Comparison of ENCODE assay signal across 8 mouse cellular contexts in the genomic region with DNA sequence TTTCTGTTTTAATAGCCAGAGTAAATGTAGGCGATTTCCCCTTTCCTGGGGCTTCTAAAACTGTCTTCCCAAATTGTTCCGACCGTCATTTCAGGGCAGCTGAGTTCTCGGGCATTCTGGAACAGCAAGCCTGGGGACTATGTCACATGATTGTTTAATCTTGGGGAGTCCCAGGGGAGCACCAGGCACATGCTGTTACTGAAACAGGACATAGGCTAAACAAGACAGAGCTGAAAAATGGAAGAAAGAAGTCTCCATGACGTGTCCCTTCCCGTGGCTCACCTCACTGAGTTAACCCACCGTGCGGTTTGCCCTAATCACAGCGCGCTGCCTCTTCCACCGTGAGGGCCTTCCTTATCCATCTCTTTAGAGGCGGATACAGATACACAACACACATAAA.
DNase-seq lines count a peak whose midpoint lies in the region; ATAC-seq lines count a peak whose summit lies in the region.

No protein-coding gene starts in this region.

- H3K4me3 ChIP-seq in lung, embryonic 16.5 days (ENCODE audit: low read length), result peak overlapping the region; percentile 31
- peak overlapping the region; percentile 35 for H3K4me3 ChIP-seq in limb, embryonic 13.5 days
- H3K4me3 ChIP-seq in stomach, embryonic 16.5 days (replicated peaks; ENCODE audit: low read length), result peak overlapping the region; percentile 35

- H3K36me3 ChIP-seq in lung, embryonic 16.5 days (ENCODE audit: control insufficient read depth, insufficient read depth, low read length), result no peaks in the 10 kb centered on the region
- H3K36me3 ChIP-seq in limb, embryonic 13.5 days, result no peaks in the 10 kb centered on the region
- no peaks in the 10 kb centered on the region for H3K36me3 ChIP-seq in stomach, embryonic 16.5 days (ENCODE audit: control insufficient read depth, insufficient read depth, low read length)

- H3K9me3 ChIP-seq in lung, embryonic 16.5 days (ENCODE audit: control insufficient read depth, low read length), result no peaks in the 10 kb centered on the region
- H3K9me3 ChIP-seq in limb, embryonic 13.5 days, result no peaks in the 10 kb centered on the region
- no peaks in the 10 kb centered on the region for H3K9me3 ChIP-seq in stomach, embryonic 16.5 days (replicated peaks; ENCODE audit: control insufficient read depth, low read length)

- H3K4me1 ChIP-seq in lung, embryonic 16.5 days (replicated peaks; ENCODE audit: control insufficient read depth, insufficient read depth, low read length), result peaks cover 22% of the 10 kb centered on the region
- peaks cover 57% of the 10 kb centered on the region for H3K4me1 ChIP-seq in limb, embryonic 13.5 days
- peaks cover 25% of the 10 kb centered on the region for H3K4me1 ChIP-seq in stomach, embryonic 16.5 days (ENCODE audit: control insufficient read depth, insufficient read depth, low read length)

- no peak for ATAC-seq in lung, embryonic 16.5 days (ENCODE audit: low read depth)
- ATAC-seq in limb, embryonic 13.5 days (ENCODE audit: low FRiP score, low read depth), result peak; percentile 5; the same call in 1 of the 2 replicates
- ATAC-seq in stomach, embryonic 16.5 days (ENCODE audit: insufficient read depth, low FRiP score), result no peak

- H3K27me3 ChIP-seq in lung, embryonic 16.5 days (ENCODE audit: control insufficient read depth, insufficient read depth, low read depth, low read length), result no peaks in the 10 kb centered on the region
- no peaks in the 10 kb centered on the region for H3K27me3 ChIP-seq in limb, embryonic 13.5 days
- no peaks in the 10 kb centered on the region for H3K27me3 ChIP-seq in stomach, embryonic 16.5 days (ENCODE audit: control insufficient read depth, insufficient read depth, low read length)

- WGBS in lung, embryonic 16.5 days, result 43% methylated on average over 12 of the region's 12 CpGs
- 35% methylated on average over 12 of the region's 12 CpGs for WGBS in limb, embryonic 13.5 days
- WGBS in stomach, embryonic 16.5 days, result 41% methylated on average over 12 of the region's 12 CpGs

- H3K4me2 ChIP-seq in lung, embryonic 16.5 days (ENCODE audit: low read depth, low read length), result peak overlapping the region; percentile 41
- H3K4me2 ChIP-seq in limb, embryonic 13.5 days (replicated peaks), result peak overlapping the region; percentile 59
- H3K4me2 ChIP-seq in stomach, embryonic 16.5 days (ENCODE audit: low read depth, low read length), result peak overlapping the region; percentile 52

- DNase-seq in lung, postnatal 36 days, result no peak
- DNase-seq in heart, adult 9 months (ENCODE audit: low spot score in 2 of 2), result peak; percentile 49 to 66
- no peak for DNase-seq in right cerebral cortex, postnatal 10 days (ENCODE audit: low spot score in 2 of 2)
- DNase-seq in ovary, postnatal 14 days (ENCODE audit: low spot score), result no peak
- DNase-seq in left cerebral cortex, postnatal 25 days (ENCODE audit: low spot score in 2 of 2), result no peak

- intact Hi-C loops in left cerebral cortex, postnatal 25 days (cut with DNase I), result no loop called here

- no peak overlapping the region; the same call in 1 of the 2 replicates for H3K27ac ChIP-seq in lung, embryonic 16.5 days (ENCODE audit: low read length)
- peak overlapping the region; percentile 69 for H3K27ac ChIP-seq in limb, embryonic 13.5 days
- H3K27ac ChIP-seq in stomach, embryonic 16.5 days (ENCODE audit: low read length), result peak overlapping the region; percentile 90

- no peak overlapping the region; the same call in 1 of the 2 replicates for H3K9ac ChIP-seq in lung, embryonic 16.5 days (ENCODE audit: low read length)
- no peak overlapping the region for H3K9ac ChIP-seq in limb, embryonic 13.5 days
- H3K9ac ChIP-seq in stomach, embryonic 16.5 days (ENCODE audit: low read length), result peak overlapping the region; percentile 14; the same call in 1 of the 2 replicates

Comparison
In these comparisons a context has a peak if more than half of its experiments do, and no peak if none do; other contexts are left out.
1. DNase-seq: peak in heart, adult 9 months (2 of 2); none in lung, postnatal 36 days (single experiment), right cerebral cortex, postnatal 10 days (0 of 2), ovary, postnatal 14 days (single experiment) and left cerebral cortex, postnatal 25 days (0 of 2).
2. Peak in every context shown above with its lines, with median percentiles within 50 percentile points of each other: H3K4me2 ChIP-seq and H3K4me3 ChIP-seq.